Mouse (Mus musculus) kidney, postnatal 14 days (tissue): ENCODE results near the gene Nlrp4f.

ENCODE experiments used
- DNase-seq: peaks from one replicate; pipeline ENCODE4 v3.0.0; 2022; ENCODE audit warnings: mixed read lengths

Gene Nlrp4f

GRCm38 (mm10) chr13:65205877-65206276 lies at the start of gene Nlrp4f:
Gene Nlrp4f (minus strand): TSS chr13:65205977.
- DNase-seq: no peak

DNA sequence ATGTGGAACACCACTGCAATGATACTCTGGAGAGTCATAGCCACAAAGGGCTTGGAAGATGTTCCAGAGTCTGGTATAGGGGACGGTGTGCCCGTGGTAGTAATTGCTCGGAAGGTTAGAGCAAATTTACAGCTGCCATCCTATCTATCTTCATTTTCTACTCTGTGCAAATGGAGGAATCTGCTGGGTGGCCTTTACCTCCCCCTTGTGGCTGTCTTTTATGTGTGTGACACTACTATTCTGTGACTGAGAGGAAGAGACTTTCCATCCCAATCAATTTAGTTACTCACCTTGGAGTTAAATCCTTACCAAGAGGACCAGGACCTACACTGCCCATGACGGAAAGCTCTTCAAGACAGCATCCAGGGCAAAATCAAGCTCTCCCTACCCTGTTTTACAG lies 37.5 kb upstream of the Nlrp4f start:
- DNase-seq: no peak

GRCm38 (mm10) chr13:65242319-65242787 lies 36.6 kb upstream of the Nlrp4f start:
- no peak for DNase-seq

GRCm38 (mm10) chr13:65241627-65242318 lies 36.0 kb upstream of the Nlrp4f start:
- no peak for DNase-seq

GRCm38 (mm10) chr13:65241099-65241626 lies 35.4 kb upstream of the Nlrp4f start:
- peak; percentile 97 for DNase-seq

GRCm38 (mm10) chr13:65240509-65241098 lies 34.8 kb upstream of the Nlrp4f start:
- peak; percentile 96 for DNase-seq

DNA sequence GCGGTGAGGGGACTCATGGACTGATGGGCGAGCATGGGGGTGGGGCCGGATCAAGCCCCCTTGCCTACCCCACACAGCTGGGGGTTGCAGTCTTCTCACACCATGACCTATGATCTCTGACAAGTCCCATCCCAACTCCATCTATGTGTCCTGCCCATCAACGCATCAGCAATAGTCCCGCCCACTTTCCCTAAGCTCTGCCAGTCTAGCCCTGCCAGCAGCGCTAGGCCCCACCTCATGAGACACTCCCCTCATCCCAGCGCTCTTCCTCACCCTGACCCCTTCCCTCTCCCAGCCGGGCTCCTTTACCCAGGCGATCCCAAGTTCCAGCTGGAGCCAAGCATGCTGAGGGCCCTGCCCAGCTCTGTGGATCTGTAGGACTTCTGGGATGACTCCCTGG lies 31.4 kb upstream of the Nlrp4f start:
- DNase-seq: no peak

DNA sequence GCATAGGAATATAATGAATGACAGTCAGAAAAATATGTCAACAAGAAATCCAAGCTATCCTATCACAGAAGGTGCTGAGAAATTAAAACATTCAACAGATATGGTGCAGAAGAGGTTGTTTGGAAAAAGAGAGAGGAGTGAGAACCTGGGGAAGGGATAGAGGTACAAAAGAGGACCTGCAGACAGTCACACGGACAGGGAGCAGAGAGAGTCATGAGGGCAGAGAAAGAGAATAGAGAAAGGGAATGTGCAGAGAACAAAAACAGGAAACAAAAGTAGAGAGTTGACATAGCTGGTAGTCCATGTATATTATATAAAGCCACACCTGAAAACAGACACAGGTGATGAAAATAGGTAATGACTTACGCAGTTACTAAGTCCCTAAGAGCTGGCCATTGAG lies 20.9 kb upstream of the Nlrp4f start:
- no peak for DNase-seq

DNA sequence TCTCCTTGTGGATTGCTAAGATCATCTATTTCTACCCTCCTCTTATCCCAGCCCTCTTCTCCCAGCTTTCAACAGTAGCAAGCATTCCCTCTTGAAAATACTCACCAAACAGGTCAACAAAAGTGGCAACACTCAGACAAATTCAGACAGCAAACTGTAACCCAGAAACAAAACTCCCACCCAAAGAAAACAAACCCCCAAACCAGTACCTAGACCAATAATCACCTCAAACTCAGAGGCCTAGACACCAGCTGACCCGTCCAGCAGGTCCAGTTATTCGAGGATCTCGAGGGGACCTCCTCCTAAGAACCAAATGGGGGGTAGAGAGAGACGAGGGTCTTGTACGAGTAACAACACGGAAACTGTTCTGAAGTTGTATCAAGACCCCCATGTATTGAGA lies 20.2 kb upstream of the Nlrp4f start:
- DNase-seq: no peak

GRCm38 (mm10) chr13:65200667-65201066 lies 5.1 kb downstream of the Nlrp4f start:
- no peak for DNase-seq

DNA sequence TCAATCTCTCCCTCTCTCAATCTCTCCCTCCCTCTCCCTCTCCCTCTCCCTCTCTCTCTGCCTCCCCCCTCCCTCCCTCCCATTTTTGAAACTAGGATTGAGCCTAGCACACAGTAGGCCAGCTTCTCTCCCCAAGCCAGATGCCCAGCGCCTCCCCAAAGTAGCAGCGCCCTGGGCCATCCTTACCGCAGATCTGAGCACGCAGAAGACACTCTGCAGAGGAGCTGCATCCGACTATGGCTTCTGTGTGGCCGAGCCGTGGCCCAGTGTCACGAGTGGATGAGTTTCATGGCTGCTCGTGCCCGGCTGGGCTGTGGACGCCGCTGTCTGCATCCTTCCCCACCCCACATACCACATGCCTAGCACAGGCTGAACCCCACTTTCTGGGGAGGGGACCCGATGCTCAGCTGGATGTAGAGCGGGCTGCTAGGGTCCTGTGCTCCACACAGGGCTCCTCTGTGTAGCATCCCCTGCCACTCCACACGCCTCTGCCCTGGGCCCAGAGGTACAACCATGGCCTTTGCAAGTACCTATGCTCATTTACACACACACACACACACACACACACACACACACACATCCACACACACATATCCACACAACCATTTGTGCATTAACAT lies 29.2 kb downstream of the Nlrp4f start:
- DNase-seq: no peak

GRCm38 (mm10) chr13:65175734-65176471 lies 29.9 kb downstream of the Nlrp4f start:
- peak; percentile 36 for DNase-seq

DNA sequence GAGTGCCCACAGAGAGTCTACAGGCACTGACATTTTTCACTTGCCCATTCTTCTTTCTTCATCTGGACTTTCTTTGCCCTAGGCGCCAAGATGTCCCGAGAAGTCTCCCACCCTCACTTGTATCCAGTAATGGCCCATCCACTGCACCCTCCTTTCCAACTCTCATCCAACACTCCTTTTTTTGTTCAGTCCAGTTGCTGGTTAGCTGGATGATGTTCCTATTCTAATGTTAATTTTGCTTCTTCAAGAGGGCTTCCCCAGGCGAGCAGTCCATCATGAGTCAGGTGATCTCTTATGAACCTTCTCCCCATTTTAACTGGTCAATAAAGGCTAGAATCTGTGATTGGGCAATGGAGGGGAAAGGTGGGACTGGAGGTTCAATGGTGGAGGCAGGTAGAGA lies 31.7 kb downstream of the Nlrp4f start:
- DNase-seq: no peak

DNA sequence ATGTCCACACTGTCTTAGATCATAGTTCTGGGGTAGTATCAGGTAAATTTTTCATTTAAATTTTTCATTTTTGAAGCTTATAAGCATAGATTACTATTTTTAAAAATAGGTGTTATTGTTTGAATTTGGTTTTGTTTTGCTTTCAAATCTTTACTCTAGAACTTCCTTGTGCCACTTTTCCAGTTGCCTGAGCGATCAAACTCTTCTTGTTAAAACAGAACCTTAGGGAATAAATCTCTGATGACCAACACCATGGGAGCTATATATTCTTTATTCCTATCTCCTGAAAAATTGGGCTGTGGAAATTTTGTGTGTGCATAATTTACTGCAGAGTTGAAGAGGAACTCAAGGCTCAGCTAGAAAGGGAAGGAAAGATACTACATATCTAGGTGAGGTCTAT lies 55.8 kb downstream of the Nlrp4f start, which contains the start of gene Olfr466:
Gene Olfr466, plus strand, starts transcription at position 301 of the 400 bp plus-strand sequence.
- DNase-seq: no peak

DNA sequence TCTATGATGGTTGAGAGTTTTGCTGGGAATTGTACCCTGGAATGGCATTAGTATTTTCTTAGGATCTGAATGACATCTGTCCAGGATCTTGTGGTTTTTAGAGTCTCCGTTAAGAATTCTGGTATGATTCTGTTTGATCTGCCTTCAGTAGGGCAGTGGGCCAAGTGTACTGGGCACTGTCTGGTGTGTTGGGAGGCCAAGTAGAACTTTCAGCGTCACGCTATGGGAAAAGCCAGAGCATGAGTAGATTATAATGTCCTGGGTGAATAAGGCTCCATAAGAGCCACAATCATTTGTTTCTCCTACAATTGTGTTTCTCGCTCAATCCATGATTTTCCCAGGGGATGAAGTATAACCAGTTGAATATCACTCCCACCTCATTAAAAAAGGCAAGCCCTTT lies 68.0 kb downstream of the Nlrp4f start, which contains the start of gene Olfr465-ps1:
Gene Olfr465-ps1, plus strand, starts transcription at position 301 of the 400 bp plus-strand sequence.
- no peak for DNase-seq
